Mouse (Mus musculus): ENCODE results near the gene Ankrd36. TPM values are rescaled to one million over a fixed set of nuclear protein-coding genes. Genes with fewer than 3 reads are reported as not detected.
"Not testable (repeated sequence)": the region's sequence is repeated elsewhere in the genome, so short reads cannot be mapped to it uniquely, and the experiment has no call there.

The Ankrd36 gene
- total RNA-seq, 2 experiments from 2014 or later: not detected

DNA sequence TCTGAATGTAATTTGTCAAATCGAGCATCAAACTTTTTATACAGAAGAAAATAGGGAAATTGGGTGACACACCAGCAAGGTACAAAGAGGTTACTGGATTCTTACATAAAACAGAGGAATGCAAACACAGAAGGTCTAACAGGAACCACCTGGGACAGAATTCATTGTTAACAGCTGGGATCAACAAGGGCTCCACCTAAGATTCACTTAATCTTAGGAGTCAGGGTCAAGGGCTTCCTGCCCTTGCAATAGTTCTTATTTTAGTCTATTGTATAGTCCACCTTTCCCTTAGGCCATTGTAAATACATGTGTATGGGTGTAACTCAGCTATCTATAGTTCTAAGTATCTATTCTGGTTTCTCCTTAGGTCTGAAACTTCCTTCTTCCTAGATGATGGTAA is 24.8 kb upstream of the Ankrd36 start:
- DNase-seq (ENCODE audit: low spot score in 2 of 2): not testable (repeated sequence)

DNA sequence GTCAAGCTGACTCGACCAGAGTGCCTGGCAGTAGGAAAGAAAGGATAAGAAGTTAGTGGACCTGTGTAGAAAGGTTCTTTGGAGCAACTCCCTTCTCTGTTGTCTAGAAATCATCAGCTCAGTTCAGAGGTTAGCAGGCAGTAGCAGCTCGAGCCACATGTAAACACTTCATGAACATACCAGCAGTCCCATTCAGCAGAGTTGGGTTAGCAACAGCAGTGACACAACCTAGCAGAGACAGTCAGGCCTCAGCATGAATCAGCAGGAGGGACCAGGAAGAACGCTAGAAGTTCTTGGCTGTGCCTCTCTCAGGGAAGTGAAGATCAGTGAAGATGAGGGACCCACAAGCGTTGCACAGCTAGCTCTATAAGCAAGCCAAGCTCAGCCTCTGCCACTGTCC is 24.0 kb upstream of the Ankrd36 start:
- DNase-seq (ENCODE audit: low spot score in 2 of 2): no peak

- no peak for DNase-seq (ENCODE audit: low spot score in 2 of 2)
These were observed 22.8 kb upstream of the Ankrd36 start for GRCm38 (mm10) chr11:5546693-5547092.

DNA sequence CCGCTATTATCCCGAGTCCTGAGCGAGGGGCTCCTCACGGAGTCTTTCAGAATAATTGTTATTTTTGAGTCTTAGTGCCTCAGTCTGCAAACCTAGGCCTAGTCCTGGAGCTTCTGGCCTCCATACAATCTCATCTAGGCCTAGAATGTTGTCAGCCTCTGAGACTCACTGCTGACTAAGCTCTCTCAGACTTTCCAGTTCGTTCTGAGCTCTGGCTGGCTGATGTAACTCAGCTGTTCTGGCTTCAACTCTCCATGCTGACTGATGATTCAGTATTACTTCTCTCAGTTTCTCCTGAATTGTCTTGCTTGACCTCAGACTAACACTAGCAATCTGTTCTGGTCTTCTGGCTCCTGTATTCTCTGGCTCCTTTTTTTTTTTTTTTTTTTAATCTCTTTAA is 18.1 kb upstream of the Ankrd36 start:
- DNase-seq (ENCODE audit: low spot score in 2 of 2): no peak

DNA sequence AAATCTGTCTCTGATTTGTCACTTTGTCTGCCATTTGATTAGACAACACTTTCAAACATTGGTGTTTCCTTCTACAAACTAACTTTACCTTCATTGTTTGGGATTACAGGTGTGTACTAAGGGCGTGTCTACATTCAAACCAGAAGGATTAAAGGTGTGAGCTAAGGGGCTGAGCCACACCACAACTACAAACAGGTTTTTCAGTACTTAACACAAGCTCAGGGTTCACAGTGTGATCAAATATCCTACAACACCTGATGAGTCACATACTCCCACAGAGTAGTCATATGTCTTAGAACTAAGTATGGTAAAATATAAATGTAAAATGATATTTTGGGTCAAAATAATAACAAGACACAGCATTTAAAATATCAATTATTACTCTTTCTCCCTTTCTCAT is 17.6 kb upstream of the Ankrd36 start:
- no peak for DNase-seq (ENCODE audit: low spot score in 2 of 2)

- no peak for DNase-seq (ENCODE audit: low spot score in 2 of 2)
These were observed 9.2 kb upstream of the Ankrd36 start for GRCm38 (mm10) chr11:5560273-5560672.

DNA sequence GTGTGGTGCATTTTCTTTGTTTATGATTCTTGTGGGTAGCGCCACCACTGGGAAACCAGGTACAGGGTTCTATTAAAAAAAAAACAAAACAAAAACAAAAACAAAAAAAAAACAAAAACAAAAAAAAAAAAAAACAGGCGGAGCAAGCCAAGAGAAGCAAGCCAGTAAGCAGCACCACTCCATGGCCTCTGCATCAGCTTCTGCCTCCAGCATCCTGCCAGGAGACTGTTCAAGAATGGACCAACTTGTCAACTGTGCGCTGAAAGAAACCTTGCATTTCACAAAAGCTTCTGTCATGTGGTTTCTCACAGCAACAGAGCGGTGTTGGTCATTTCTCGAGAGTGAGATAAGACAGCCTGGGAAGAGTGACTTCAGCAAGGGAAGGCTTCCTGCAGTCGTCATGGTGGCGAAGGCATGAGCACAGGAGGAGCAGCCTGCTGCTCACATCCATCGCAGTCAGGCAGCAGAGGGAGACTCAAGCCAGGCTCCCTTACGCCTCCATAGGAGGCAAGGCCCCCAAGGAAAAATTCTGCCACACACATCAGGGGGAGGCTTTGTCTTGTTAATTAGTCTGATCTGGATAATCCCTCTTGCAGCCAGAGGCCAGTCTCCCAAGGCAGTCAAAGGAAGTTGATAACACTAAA is 6.7 kb upstream of the Ankrd36 start:
- no peak for DNase-seq (ENCODE audit: low spot score in 2 of 2)

DNA sequence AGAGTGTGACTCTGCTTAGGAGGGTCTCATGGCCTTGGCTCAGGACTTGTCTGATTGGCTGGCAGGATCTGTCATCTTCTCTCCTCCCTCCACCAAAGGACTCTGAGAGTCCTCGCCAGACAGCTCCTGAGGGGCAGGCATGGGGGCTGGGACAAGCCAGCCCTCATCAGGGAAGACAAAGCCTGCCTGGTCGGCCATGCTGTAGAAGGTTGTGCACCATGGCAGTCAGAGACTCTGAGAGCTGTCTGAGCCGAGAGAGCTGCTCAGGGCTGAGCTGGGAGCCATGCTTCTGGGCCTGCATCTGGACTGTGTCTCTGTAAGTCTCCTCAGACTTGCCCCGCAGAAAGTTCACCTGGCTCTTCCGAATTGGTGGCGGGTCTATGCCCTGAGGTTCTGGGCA is 5.6 kb upstream of the Ankrd36 start:
- DNase-seq (ENCODE audit: low spot score in 2 of 2): no peak

DNA sequence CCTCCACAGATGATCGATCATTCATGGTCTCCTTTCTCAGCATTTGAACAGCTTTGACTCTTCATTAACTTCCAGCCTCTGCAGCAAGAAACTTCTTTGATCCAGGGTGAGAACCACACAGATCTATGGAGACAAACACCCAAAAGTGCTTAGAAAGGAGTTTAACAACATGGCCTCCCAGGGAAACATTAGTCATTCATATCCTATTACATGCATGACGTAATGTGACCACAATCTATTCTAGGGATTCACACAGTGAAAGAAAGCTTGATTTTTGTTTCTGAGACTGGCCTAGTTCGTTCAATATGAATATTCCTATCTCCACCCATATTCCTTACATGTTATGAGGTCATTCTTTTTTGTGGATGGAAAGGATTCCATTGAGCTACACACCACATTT is 3.9 kb upstream of the Ankrd36 start:
- no peak for DNase-seq (ENCODE audit: low spot score in 2 of 2)

DNA sequence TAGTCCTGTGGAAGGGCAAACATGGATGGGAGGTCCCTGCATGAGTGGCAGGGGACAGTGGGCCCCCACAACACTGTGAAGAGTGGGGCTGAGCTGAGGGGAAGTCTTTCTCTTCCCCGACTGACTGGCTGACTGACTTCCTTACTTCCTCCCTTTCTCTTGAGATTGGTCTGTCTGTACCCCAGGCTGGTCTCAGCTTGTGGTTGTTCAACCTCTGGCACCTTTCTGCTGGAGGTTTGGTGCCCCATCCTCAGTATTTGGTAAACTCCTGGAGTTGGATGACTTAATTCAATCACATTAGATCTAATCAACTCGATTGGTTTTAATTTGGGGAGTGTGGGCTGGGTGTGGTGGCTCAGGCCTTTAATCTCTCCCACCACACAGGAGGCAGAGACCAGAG is 3.0 kb upstream of the Ankrd36 start:
- no peak for DNase-seq (ENCODE audit: low spot score in 2 of 2)

DNA sequence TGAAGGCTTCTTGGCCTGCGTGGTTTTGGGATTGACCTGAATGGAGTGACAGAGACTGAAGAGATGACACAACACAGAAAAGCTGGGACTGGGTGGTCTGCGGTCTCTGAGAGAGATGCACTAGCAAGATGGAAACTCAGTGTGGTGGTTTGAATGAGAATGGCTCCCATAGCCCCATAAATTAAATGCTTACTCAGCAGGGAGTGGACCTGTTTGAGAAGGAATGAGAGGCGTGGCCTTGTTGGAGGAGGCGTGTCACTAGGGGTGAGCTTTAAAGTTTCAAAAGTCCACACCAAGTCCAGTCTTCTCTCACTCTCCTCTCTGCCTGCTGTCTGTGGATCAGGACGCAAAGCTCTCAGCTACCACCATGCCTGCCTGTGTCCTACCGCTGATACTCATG is 1.8 kb upstream of the Ankrd36 start:
- DNase-seq (ENCODE audit: low spot score in 2 of 2): no peak

- no peak for DNase-seq (ENCODE audit: low spot score in 2 of 2)
These were observed 1.4 kb upstream of the Ankrd36 start for GRCm38 (mm10) chr11:5568082-5568481.

- DNase-seq (ENCODE audit: low spot score in 2 of 2): no peak
These were observed 2.4 kb downstream of the Ankrd36 start for GRCm38 (mm10) chr11:5571856-5572255.

DNA sequence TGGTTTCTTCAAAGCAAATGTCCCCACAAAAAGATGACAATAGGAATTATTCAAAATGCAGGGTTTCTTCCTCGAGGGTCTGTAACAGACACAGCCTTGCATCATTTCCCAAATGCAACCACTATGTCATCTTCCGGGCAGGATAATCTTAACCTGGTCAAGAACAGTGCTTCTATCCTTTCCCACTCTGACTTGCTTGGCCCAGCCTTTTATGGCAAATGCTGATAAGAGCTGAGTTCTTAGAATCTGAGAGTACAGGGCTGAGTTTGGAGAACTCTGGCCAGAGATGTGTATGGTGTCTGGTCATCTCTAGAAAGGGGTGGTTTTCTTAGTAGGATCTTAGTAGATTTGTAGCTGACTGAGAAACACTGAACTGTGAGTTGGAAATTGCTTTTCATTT is 4.3 kb downstream of the Ankrd36 start:
- no peak for DNase-seq (ENCODE audit: low spot score in 2 of 2)

DNA sequence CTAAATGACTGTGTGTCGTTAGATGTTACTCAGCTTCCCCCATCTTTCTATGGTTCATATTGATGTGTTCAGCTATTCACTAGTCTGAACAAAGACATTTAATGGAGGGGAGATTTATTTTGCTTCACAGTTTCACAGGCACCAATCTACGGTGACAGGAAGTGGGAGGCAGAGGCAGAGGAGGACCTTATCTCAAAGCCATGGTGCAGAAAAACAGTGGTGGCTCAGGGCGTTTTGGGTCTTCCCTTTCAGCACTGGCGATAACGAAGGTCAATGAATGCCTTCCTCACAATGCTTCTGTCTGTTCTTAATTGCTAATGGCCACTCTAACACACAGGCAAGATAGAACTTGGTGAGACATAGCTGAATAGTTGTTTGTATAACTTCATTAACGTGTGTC is 5.6 kb downstream of the Ankrd36 start:
- no peak for DNase-seq (ENCODE audit: low spot score in 2 of 2)

GRCm38 (mm10) chr11:5592336-5592735 is 22.9 kb downstream of the Ankrd36 start:
- DNase-seq (ENCODE audit: low spot score in 2 of 2): peak; percentile 37 to 69

DNA sequence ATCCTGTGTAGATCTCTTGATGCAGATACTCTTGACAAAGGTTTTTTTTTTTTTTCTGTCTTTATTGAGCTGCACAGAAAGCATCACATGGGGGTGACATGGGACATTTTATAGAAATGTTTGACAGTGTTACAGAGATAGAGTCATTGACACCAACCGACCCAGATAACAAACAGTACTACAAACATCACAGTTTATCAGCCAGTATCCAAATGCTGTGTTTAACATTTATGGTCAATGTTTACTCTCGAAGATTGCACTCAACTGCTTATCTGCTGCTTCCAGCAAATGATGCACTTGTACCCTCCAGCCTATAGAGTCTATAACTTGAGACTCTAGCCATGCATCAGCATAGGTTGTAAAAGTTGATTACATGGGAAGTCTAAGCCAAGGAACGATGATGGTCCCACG is 25.9 kb downstream of the Ankrd36 start:
- DNase-seq (ENCODE audit: low spot score in 2 of 2): no peak

DNA sequence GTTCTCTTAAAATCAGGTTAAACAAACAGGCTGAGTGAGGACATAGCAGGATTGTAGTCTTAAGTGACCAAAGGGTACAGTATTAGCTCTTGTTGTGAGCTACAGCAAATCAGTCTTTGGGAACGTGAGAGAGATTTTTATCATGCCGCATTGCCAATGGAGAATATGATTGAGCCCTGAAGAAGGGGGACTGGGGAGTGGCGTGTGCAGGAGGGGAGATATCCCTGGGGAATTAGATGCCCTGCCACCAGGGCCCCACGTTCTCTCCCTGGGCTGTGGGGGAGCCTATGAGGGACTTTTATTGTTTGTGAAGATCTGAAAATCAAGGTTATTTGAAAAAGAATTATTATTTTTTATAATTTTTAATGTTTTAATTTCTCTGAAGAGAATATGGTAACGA is 26.3 kb downstream of the Ankrd36 start:
- DNase-seq (ENCODE audit: low spot score in 2 of 2): no peak

DNA sequence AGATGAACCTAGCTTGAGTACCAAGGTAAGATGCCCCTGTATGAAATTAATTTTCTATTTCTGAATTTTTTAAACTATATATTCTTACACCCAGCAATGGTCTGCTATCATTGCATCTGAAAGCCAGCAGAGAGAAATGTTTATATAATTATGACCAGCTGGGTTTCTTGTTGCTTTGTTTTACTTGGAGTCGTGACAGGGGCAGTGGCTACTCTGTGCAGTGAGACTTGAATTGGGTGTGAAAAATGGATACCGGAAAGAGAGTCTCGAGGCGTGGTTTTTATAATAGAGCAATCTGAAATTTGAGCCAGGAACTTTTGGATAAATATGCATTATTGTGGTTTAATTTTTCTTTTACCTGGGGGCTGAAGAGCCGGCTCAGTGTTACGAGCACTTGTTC is 27.3 kb downstream of the Ankrd36 start:
- no peak for DNase-seq (ENCODE audit: low spot score in 2 of 2)

GRCm38 (mm10) chr11:5605421-5605820 is 35.9 kb downstream of the Ankrd36 start:
- DNase-seq (ENCODE audit: low spot score in 2 of 2): peak in 1 of 2 experiments; percentile 12

- not testable (repeated sequence) for DNase-seq (ENCODE audit: low spot score in 2 of 2)
These were observed 42.4 kb downstream of the Ankrd36 start for GRCm38 (mm10) chr11:5611918-5612317.

DNA sequence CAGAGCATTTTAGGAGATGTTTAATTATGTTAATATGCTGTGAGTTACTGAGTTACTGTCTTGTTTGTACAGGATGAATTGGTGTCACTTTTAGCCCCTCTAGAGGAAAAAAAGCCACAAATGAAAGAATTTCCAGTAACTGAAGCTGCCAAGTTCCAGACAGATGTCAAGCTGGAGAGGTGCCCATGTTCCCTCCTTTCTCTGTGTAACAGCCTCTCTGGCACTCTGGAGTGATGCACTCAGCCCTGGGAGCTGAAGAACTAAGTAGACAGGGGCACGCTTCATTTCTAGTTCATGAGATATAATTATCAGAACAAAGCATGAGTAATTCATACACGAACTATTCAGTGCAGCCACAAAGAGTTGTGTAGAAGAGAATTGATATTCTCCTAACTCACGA is 45.0 kb downstream of the Ankrd36 start:
- DNase-seq (ENCODE audit: low spot score in 2 of 2): peak in 1 of 2 experiments; percentile 39

GRCm38 (mm10) chr11:5625101-5625500 is 55.6 kb downstream of the Ankrd36 start:
- DNase-seq (ENCODE audit: low spot score in 2 of 2): no peak

GRCm38 (mm10) chr11:5629033-5629432 is 59.5 kb downstream of the Ankrd36 start:
- DNase-seq (ENCODE audit: low spot score in 2 of 2): peak; percentile 39 to 40

All from layer of hippocampus, postnatal 14 days (tissue).